23 mouse cellular contexts compared by ENCODE assay signal in genomic region chr11:11774384-11774783, GRCm38 (mm10).
"Had no signal": no experiment of that assay in that cellular context is flagged by ENCODE, and none has a peak within 500 bp of the region (broad histone marks: within the 10 kb centered on the region; RNA-seq: fewer than 3 reads in every experiment).

No protein-coding gene starts in this region.

- ATAC-seq: hindbrain, embryonic 16.5 days; intestine, embryonic 16.5 days; liver, embryonic 12.5 days had no signal

- H3K4me2 ChIP-seq: heart, embryonic 12.5 days; hindbrain, embryonic 12.5 days; hindbrain, embryonic 14.5 days; limb, embryonic 12.5 days; liver, embryonic 12.5 days had no signal

- H3K4me3 ChIP-seq: gastrocnemius, adult 2 months; heart, adult 2 months; heart, embryonic 12.5 days; hindbrain, embryonic 10.5 days; hindbrain, embryonic 12.5 days; layer of hippocampus, adult 2 months; left cerebral cortex, adult 2 months; limb, embryonic 10.5 days; limb, embryonic 12.5 days; liver, embryonic 12.5 days had no signal

- H3K36me3 ChIP-seq: heart, embryonic 12.5 days; hindbrain, embryonic 10.5 days; hindbrain, embryonic 12.5 days; limb, embryonic 10.5 days; limb, embryonic 12.5 days had no signal

- H3K4me1 ChIP-seq: heart, embryonic 12.5 days; hindbrain, embryonic 10.5 days; hindbrain, embryonic 12.5 days; limb, embryonic 10.5 days; limb, embryonic 12.5 days; liver, embryonic 12.5 days had no signal

- H3K27ac ChIP-seq: gastrocnemius, adult 2 months; heart, adult 2 months; hindbrain, embryonic 10.5 days; hindbrain, embryonic 12.5 days; hindbrain, embryonic 14.5 days; layer of hippocampus, adult 2 months; left cerebral cortex, adult 2 months; limb, embryonic 10.5 days; limb, embryonic 12.5 days; liver, embryonic 12.5 days had no signal

- H3K9ac ChIP-seq: heart, embryonic 12.5 days; hindbrain, embryonic 12.5 days; hindbrain, embryonic 14.5 days; limb, embryonic 12.5 days; liver, embryonic 12.5 days had no signal

- H3K27me3 ChIP-seq: heart, embryonic 12.5 days; hindbrain, embryonic 12.5 days; limb, embryonic 12.5 days; liver, embryonic 12.5 days had no signal

- DNase-seq: gastrocnemius, adult 2 months; gastrocnemius, postnatal 10 days; gastrocnemius, postnatal 25 days; heart, adult 2 months; heart, postnatal 10 days; heart, postnatal 4 days; kidney, adult 11 months; kidney, adult 2 months; kidney, adult 9 months; kidney, postnatal 10 days; kidney, postnatal 25 days; kidney, postnatal 4 days had no signal

- H3K9me3 ChIP-seq: heart, embryonic 12.5 days; hindbrain, embryonic 10.5 days; hindbrain, embryonic 12.5 days; limb, embryonic 10.5 days; limb, embryonic 12.5 days; liver, embryonic 12.5 days had no signal
